Comparison of ENCODE assay signal across 8 mouse cellular contexts in the genomic region with DNA sequence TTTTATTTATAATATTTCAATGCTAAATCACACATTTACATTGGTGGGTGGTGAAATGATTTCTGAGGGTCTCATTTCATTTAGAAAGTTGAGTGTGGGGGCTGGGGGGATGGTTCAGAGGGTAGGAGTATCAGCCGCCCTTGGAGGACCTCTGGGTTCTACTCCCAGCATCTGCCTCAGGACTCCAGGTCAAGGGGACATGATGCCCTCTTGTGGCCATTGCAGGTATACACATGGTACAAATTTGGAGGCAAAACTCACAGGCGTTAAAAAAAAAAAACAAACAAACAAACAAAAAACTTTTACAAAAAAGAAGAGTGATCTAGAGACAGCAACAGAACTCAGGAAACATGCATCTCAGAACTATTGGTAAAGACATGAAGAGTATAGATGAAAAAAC.
DNase-seq lines count a peak whose midpoint lies in the region; ATAC-seq and TF ChIP-seq lines count a peak whose summit lies in the region.

No protein-coding gene starts in this region.

- no peaks in the 10 kb centered on the region for H3K27me3 ChIP-seq in forebrain, postnatal 0 days (ENCODE audit: insufficient read depth, low read length)
- H3K27me3 ChIP-seq in forebrain, embryonic 15.5 days: no peaks in the 10 kb centered on the region
- H3K27me3 ChIP-seq in testis, adult 2 months (ENCODE audit: control insufficient read depth, insufficient read depth, low read length): no peaks in the 10 kb centered on the region
- H3K27me3 ChIP-seq in kidney, postnatal 0 days (ENCODE audit: insufficient read depth, low read length): no peaks in the 10 kb centered on the region

- peak; percentile 49 for DNase-seq in forebrain, postnatal 0 days
- no peak for DNase-seq in testis, postnatal 14 days (ENCODE audit: low spot score)
- DNase-seq in cerebellum, postnatal 10 days: peak; percentile 73 to 81
- peak; percentile 56 for DNase-seq in kidney, postnatal 0 days (ENCODE audit: low spot score)
- peak; percentile 30 for DNase-seq in lung, postnatal 10 days
- peak; percentile 8 for DNase-seq in yolk sac, embryonic 10.5 days (ENCODE audit: low spot score)

- WGBS in forebrain, postnatal 0 days: 10% methylated on average over 2 of the region's 2 CpGs
- 27% methylated on average over 2 of the region's 2 CpGs for WGBS in forebrain, embryonic 15.5 days
- 15% methylated on average over 2 of the region's 2 CpGs for WGBS in kidney, postnatal 0 days

- no peak overlapping the region for H3K4me2 ChIP-seq in forebrain, postnatal 0 days (ENCODE audit: low read depth)
- H3K4me2 ChIP-seq in forebrain, embryonic 15.5 days (replicated peaks): no peak overlapping the region
- no peak overlapping the region for H3K4me2 ChIP-seq in kidney, postnatal 0 days (ENCODE audit: low read length)

- no peak overlapping the region for H3K9ac ChIP-seq in forebrain, postnatal 0 days
- no peak overlapping the region for H3K9ac ChIP-seq in forebrain, embryonic 15.5 days (replicated peaks)
- no peak overlapping the region for H3K9ac ChIP-seq in kidney, postnatal 0 days (ENCODE audit: low read depth, low read length)

- no peaks in the 10 kb centered on the region for H3K36me3 ChIP-seq in forebrain, postnatal 0 days (ENCODE audit: insufficient read depth)
- H3K36me3 ChIP-seq in forebrain, embryonic 15.5 days: no peaks in the 10 kb centered on the region
- H3K36me3 ChIP-seq in testis, adult 2 months (ENCODE audit: control insufficient read depth, insufficient read depth, low read length): no peaks in the 10 kb centered on the region
- no peaks in the 10 kb centered on the region for H3K36me3 ChIP-seq in kidney, postnatal 0 days (ENCODE audit: insufficient read depth, low read length)

- ATAC-seq in forebrain, postnatal 0 days: no peak
- no peak for ATAC-seq in forebrain, embryonic 15.5 days (replicated peaks)
- ATAC-seq in kidney, postnatal 0 days (replicated peaks; ENCODE audit: low FRiP score, low read depth): no peak

- TF ChIP-seq POLR2A in testis, adult 2 months (IDR thresholded peaks at IDR 0.05; ENCODE audit: control insufficient read depth, low read depth, low read length): no peak

- H3K4me3 ChIP-seq in forebrain, postnatal 0 days (ENCODE audit: low read depth, low read length): no peak overlapping the region
- H3K4me3 ChIP-seq in forebrain, embryonic 15.5 days: no peak overlapping the region
- no peak overlapping the region for H3K4me3 ChIP-seq in testis, adult 2 months (ENCODE audit: control insufficient read depth, low read depth, low read length)
- no peak overlapping the region for H3K4me3 ChIP-seq in kidney, postnatal 0 days (replicated peaks; ENCODE audit: low read depth, low read length)

- H3K4me1 ChIP-seq in forebrain, postnatal 0 days (ENCODE audit: insufficient read depth): no peaks in the 10 kb centered on the region
- H3K4me1 ChIP-seq in forebrain, embryonic 15.5 days: no peaks in the 10 kb centered on the region
- no peaks in the 10 kb centered on the region for H3K4me1 ChIP-seq in testis, adult 2 months (ENCODE audit: control insufficient read depth, insufficient read depth, low read length)
- H3K4me1 ChIP-seq in kidney, postnatal 0 days (replicated peaks; ENCODE audit: insufficient read depth, low read length): no peaks in the 10 kb centered on the region

- no peaks in the 10 kb centered on the region for H3K9me3 ChIP-seq in forebrain, postnatal 0 days (ENCODE audit: low read length)
- H3K9me3 ChIP-seq in forebrain, embryonic 15.5 days: no peaks in the 10 kb centered on the region
- H3K9me3 ChIP-seq in kidney, postnatal 0 days (replicated peaks; ENCODE audit: low read length): no peaks in the 10 kb centered on the region

- TF ChIP-seq CTCF in forebrain, postnatal 0 days (IDR thresholded peaks at IDR 0.05; ENCODE audit: low read depth): peak; percentile 74
- peak; percentile 41; the same call in 1 of the 2 replicates for TF ChIP-seq CTCF in testis, adult 2 months (IDR thresholded peaks at IDR 0.05; ENCODE audit: control insufficient read depth, insufficient read depth, insufficient replicate concordance, low read depth, low read length)
- peak; percentile 77 for TF ChIP-seq CTCF in kidney, postnatal 0 days (IDR thresholded peaks at IDR 0.05; ENCODE audit: low read depth)

- no peak overlapping the region for H3K27ac ChIP-seq in forebrain, postnatal 0 days (ENCODE audit: low read depth, low read length)
- no peak overlapping the region for H3K27ac ChIP-seq in forebrain, embryonic 15.5 days (replicated peaks)
- H3K27ac ChIP-seq in testis, adult 2 months (ENCODE audit: control insufficient read depth, insufficient read depth, low read depth, low read length): no peak overlapping the region
- no peak overlapping the region for H3K27ac ChIP-seq in kidney, postnatal 0 days
